In the genomic region with DNA sequence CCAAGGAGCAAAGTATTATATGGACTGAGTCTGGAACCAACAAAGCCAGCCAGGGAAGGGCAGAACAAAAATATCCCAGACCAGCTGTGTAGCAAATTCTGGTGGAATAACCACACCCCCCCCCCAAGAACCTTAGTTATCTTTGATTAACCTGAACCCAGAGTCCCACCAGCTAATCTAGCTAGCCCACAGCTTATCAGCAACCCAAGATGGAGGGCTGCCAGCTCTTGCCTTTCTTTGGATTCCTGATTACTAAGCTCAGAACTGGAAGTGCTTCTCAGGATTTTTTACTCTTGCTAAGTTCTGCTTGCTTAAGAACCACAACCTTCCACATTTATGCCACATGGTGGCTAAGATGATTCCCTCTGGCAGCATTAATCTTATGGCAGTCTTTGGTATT, we compare ENCODE assay signal across 22 mouse cellular contexts. TPM values are rescaled to one million over a fixed set of nuclear protein-coding genes. Genes with fewer than 3 reads are reported as not detected.
DNase-seq lines count a peak whose midpoint lies in the region; ATAC-seq lines count a peak whose summit lies in the region.
"Had no signal": no experiment of that assay in that cellular context is flagged by ENCODE, and none has a peak within 500 bp of the region (broad histone marks: within the 10 kb centered on the region; RNA-seq: fewer than 3 reads in every experiment).

No protein-coding gene starts in this region.

- no peaks in the 10 kb centered on the region for H3K27me3 ChIP-seq in heart, embryonic 10.5 days (ENCODE audit: insufficient read depth, poor library complexity, severe bottlenecking)
- H3K27me3 ChIP-seq in liver, embryonic 16.5 days (ENCODE audit: control insufficient read depth, insufficient read depth, low read depth, low read length), result no peaks in the 10 kb centered on the region
- H3K27me3 ChIP-seq: forebrain, embryonic 15.5 days; megakaryocyte, embryonic 14.5 days; Patski had no signal

- H3K9ac ChIP-seq in liver, embryonic 16.5 days (ENCODE audit: low read depth, low read length), result no peak overlapping the region
- H3K9ac ChIP-seq: forebrain, embryonic 15.5 days had no signal

- ATAC-seq in liver, embryonic 16.5 days (ENCODE audit: low read depth), result peak; percentile 72
- ATAC-seq in activated CD4-positive, CD25-positive, alpha-beta regulatory T cell, adult 4 months, result no peak
- ATAC-seq: forebrain, embryonic 15.5 days; lung, postnatal 0 days; midbrain, embryonic 16.5 days; Patski had no signal

- H3K36me3 ChIP-seq in heart, embryonic 10.5 days, result peaks cover 52% of the 10 kb centered on the region
- no peaks in the 10 kb centered on the region for H3K36me3 ChIP-seq in liver, embryonic 16.5 days (ENCODE audit: control insufficient read depth, insufficient read depth)

- no peak overlapping the region for H3K4me3 ChIP-seq in heart, embryonic 10.5 days
- no peak overlapping the region for H3K4me3 ChIP-seq in liver, embryonic 16.5 days (ENCODE audit: low read depth, low read length)
- H3K4me3 ChIP-seq: embryonic facial prominence, embryonic 10.5 days; erythroblast, embryonic 14.5 days; forebrain, embryonic 15.5 days; hindbrain, embryonic 10.5 days; megakaryocyte, embryonic 14.5 days had no signal

- intact Hi-C loops in left cerebral cortex, postnatal 14 days (cut with DNase I), result no loop called here

- DNase-seq in heart, adult 18-20 months, result peak; percentile 29 to 37
- DNase-seq in heart, embryonic 10.5 days (ENCODE audit: low spot score), result no peak
- DNase-seq in 3T3-L1 (ENCODE audit: low read depth, low spot score), result peak; percentile 26
- DNase-seq in fibroblast of lung, adult 2 months (ENCODE audit: low read depth), result peak; percentile 2
- no peak for DNase-seq in left cerebral cortex, postnatal 14 days (ENCODE audit: low spot score in 2 of 2)
- no peak for DNase-seq in gastrocnemius, postnatal 4 days (ENCODE audit: low spot score in 2 of 2)
- DNase-seq: cerebellum, adult 11 months; cerebellum, postnatal 36 days; gastrocnemius, postnatal 36 days; kidney, adult 2 months; kidney, postnatal 36 days; right cerebral cortex, postnatal 25 days had no signal

- no peak overlapping the region for H3K4me2 ChIP-seq in liver, embryonic 16.5 days (ENCODE audit: low read depth, low read length)
- H3K4me2 ChIP-seq: forebrain, embryonic 15.5 days had no signal

- no peak overlapping the region for H3K27ac ChIP-seq in heart, embryonic 10.5 days
- no peak overlapping the region for H3K27ac ChIP-seq in liver, embryonic 16.5 days (ENCODE audit: low read length)
- H3K27ac ChIP-seq: embryonic facial prominence, embryonic 10.5 days; forebrain, embryonic 15.5 days; hindbrain, embryonic 10.5 days had no signal

- H3K4me1 ChIP-seq in heart, embryonic 10.5 days, result peaks cover 6% of the 10 kb centered on the region; the same call in 1 of the 2 replicates
- H3K4me1 ChIP-seq in liver, embryonic 16.5 days (ENCODE audit: control insufficient read depth, low read depth, low read length), result peaks cover 11% of the 10 kb centered on the region
- H3K4me1 ChIP-seq: embryonic facial prominence, embryonic 10.5 days; forebrain, embryonic 15.5 days; hindbrain, embryonic 10.5 days; megakaryocyte, embryonic 14.5 days had no signal

- H3K9me3 ChIP-seq in heart, embryonic 10.5 days, result no peaks in the 10 kb centered on the region
- H3K9me3 ChIP-seq in liver, embryonic 16.5 days (replicated peaks; ENCODE audit: control insufficient read depth, low read length), result no peaks in the 10 kb centered on the region
- H3K9me3 ChIP-seq: embryonic facial prominence, embryonic 10.5 days; forebrain, embryonic 15.5 days; hindbrain, embryonic 10.5 days; megakaryocyte, embryonic 14.5 days had no signal

RNA-seq across cellular contexts. Expression of a gene that starts 29.0 kb away (rescaled TPM):
- 1 to 10 TPM; 2.7 to 3.2 TPM for total RNA-seq in heart, adult 18-20 months (2021)
- 8.6 and 9.6 TPM in 2 replicates for polyA plus RNA-seq in heart, embryonic 10.5 days (2016; fragmentation: Nextera tagmentation; extraction: Ambion mirVana)
- 1.4 and 1.5 TPM in 2 replicates for polyA plus RNA-seq in liver, embryonic 16.5 days (2015; fragmentation: Nextera tagmentation; extraction: Ambion mirVana)
- total RNA-seq in left cerebral cortex, postnatal 14 days (2021), result 10 to 100 TPM; 38.0 to 44.1 TPM
- polyA plus RNA-seq in activated CD4-positive, CD25-positive, alpha-beta regulatory T cell, adult 4 months (2017; shearing (Covaris generic)), result 10 to 100 TPM; 13.0 to 13.3 TPM
- total RNA-seq in gastrocnemius, postnatal 4 days (2021), result 1 to 10 TPM; 5.1 to 6.7 TPM

RNA-seq across cellular contexts. Expression of a gene that starts 33.0 kb away (rescaled TPM):
- 1 to 10 TPM; 8.4 to 8.5 TPM for total RNA-seq in heart, adult 18-20 months (2021)
- polyA plus RNA-seq in heart, embryonic 10.5 days (2016; fragmentation: Nextera tagmentation; extraction: Ambion mirVana), result 31.7 and 38.4 TPM in 2 replicates
- polyA plus RNA-seq in liver, embryonic 16.5 days (2015; fragmentation: Nextera tagmentation; extraction: Ambion mirVana), result 24.2 and 32.2 TPM in 2 replicates
- total RNA-seq in left cerebral cortex, postnatal 14 days (2021), result 10 to 100 TPM; 16.0 to 16.1 TPM
- 10 to 100 TPM in 1 of 2 experiments, 1 to 10 TPM in 1; 7.7 to 12.4 TPM for polyA plus RNA-seq in activated CD4-positive, CD25-positive, alpha-beta regulatory T cell, adult 4 months (2017; shearing (Covaris generic))
- total RNA-seq in gastrocnemius, postnatal 4 days (2021), result 10 to 100 TPM; 17.3 to 17.6 TPM

Comparison
In these comparisons a context has a peak if more than half of its experiments do, and no peak if none do; other contexts are left out.
1. DNase-seq: peak in heart, adult 18-20 months (2 of 2), 3T3-L1 (single experiment) and fibroblast of lung, adult 2 months (single experiment); none in heart, embryonic 10.5 days (single experiment), left cerebral cortex, postnatal 14 days (0 of 2) and gastrocnemius, postnatal 4 days (0 of 2).
2. RNA of a gene that starts 29.0 kb away (total RNA-seq): 38.0 to 44.1 TPM in left cerebral cortex, postnatal 14 days; 5.1 to 6.7 TPM in gastrocnemius, postnatal 4 days and 2.7 to 3.2 TPM in heart, adult 18-20 months; every median in the first group is over 4 times any median in the second.